Mouse (Mus musculus): ENCODE results near the gene Lrrc42.

GRCm38 (mm10) chr4:107208880-107209279 is 44.5 kb downstream of the Lrrc42 start, which contains the start of gene Ldlrad1:
- no peak for TF ChIP-seq CTCF (IDR thresholded peaks at IDR 0.05; ENCODE audit: insufficient read depth, low read depth, low read length)
- no peak for TF ChIP-seq POLR2A (IDR thresholded peaks at IDR 0.05; ENCODE audit: insufficient read depth, low read depth, low read length)
